In genomic region chr7:112865739-112866138, GRCm38 (mm10) we compare ENCODE assay signal across 8 mouse cellular contexts.
A peak's percentile ranks its signal among the peaks of the same experiment; 100 is the strongest.
DNase-seq lines count a peak whose midpoint lies in the region; TF ChIP-seq lines count a peak whose summit lies in the region.

No protein-coding gene starts in this region.

- no peaks in the 10 kb centered on the region for H3K4me1 ChIP-seq in thymus, adult 2 months (replicated peaks; ENCODE audit: control insufficient read depth, insufficient read depth, low read length)
- H3K4me1 ChIP-seq in embryonic facial prominence, embryonic 10.5 days = peaks cover 26% of the 10 kb centered on the region

- 3% methylated on average over 2 of the region's 2 CpGs for WGBS in thymus, adult 2 months
- 13% methylated on average over 2 of the region's 2 CpGs for WGBS in embryonic facial prominence, embryonic 10.5 days

- intact Hi-C loops in heart, postnatal 25 days (cut with DNase I) = loop anchor here (5.0 kb wide), 2 partner anchors 183 to 203 kb away; no protein-coding TSS in a partner anchor
- intact Hi-C loops in left cerebral cortex, postnatal 4 days (cut with DNase I) = loop anchor here (5.0 to 10.0 kb wide), 3 partner anchors 181 to 463 kb away; no protein-coding TSS in a partner anchor

- TF ChIP-seq CTCF in thymus, adult 2 months (IDR thresholded peaks at IDR 0.05; ENCODE audit: borderline replicate concordance, control insufficient read depth, extremely low read depth, insufficient read depth, low read length, poor library complexity) = no peak

- H3K27me3 ChIP-seq in thymus, adult 2 months (ENCODE audit: control insufficient read depth, insufficient read depth, low read length) = no peaks in the 10 kb centered on the region
- no peaks in the 10 kb centered on the region for H3K27me3 ChIP-seq in embryonic facial prominence, embryonic 10.5 days (replicated peaks; ENCODE audit: low read depth, poor library complexity, severe bottlenecking)

- H3K9me3 ChIP-seq in embryonic facial prominence, embryonic 10.5 days = no peaks in the 10 kb centered on the region

- H3K4me3 ChIP-seq in thymus, adult 2 months (ENCODE audit: control insufficient read depth, insufficient read depth, low read length) = no peak overlapping the region
- no peak overlapping the region for H3K4me3 ChIP-seq in embryonic facial prominence, embryonic 10.5 days

- no peaks in the 10 kb centered on the region for H3K36me3 ChIP-seq in thymus, adult 2 months (ENCODE audit: control insufficient read depth, insufficient read depth, low read length)
- peaks cover 78% of the 10 kb centered on the region for H3K36me3 ChIP-seq in embryonic facial prominence, embryonic 10.5 days (replicated peaks)

- no peak for TF ChIP-seq POLR2A in thymus, adult 2 months (IDR thresholded peaks at IDR 0.05; ENCODE audit: control insufficient read depth, extremely low read depth, insufficient read depth, low read length, poor library complexity)

- H3K27ac ChIP-seq in thymus, adult 2 months (ENCODE audit: control insufficient read depth, insufficient read depth, low read length) = no peak overlapping the region
- H3K27ac ChIP-seq in embryonic facial prominence, embryonic 10.5 days (replicated peaks) = no peak overlapping the region

- DNase-seq in thymus, postnatal 0 days (ENCODE audit: low spot score) = peak; percentile 5
- DNase-seq in thymus, adult 2 months = no peak
- peak; percentile 80 for DNase-seq in adrenal gland, postnatal 10 days
- DNase-seq in embryonic facial prominence, embryonic 10.5 days (ENCODE audit: low spot score) = peak; percentile 76
- peak; percentile 52 for DNase-seq in heart, postnatal 25 days (ENCODE audit: low spot score)
- peak; percentile 76 for DNase-seq in left cerebral cortex, postnatal 4 days
- peak; percentile 63 for DNase-seq in right cerebral cortex, adult 18-20 months
- DNase-seq in thymus, postnatal 14 days = no peak

Comparison
In these comparisons a context has a peak if more than half of its experiments do, and no peak if none do; other contexts are left out.
1. DNase-seq: peak in thymus, postnatal 0 days (single experiment), adrenal gland, postnatal 10 days (single experiment), embryonic facial prominence, embryonic 10.5 days (single experiment), heart, postnatal 25 days (single experiment), left cerebral cortex, postnatal 4 days (single experiment) and right cerebral cortex, adult 18-20 months (single experiment); none in thymus, adult 2 months (single experiment) and thymus, postnatal 14 days (single experiment).